Mouse (Mus musculus) Muller cell, postnatal 12 days (primary cell): ENCODE measurements around the gene Mgarp.
"Not testable (repeated sequence)": the region's sequence is repeated elsewhere in the genome, so short reads cannot be mapped to it uniquely, and the experiment has no call there.

Experiments used
- DNase-seq: peaks from one replicate; pipeline ENCODE4 v3.0.0-alpha.2; 2015; ENCODE audit errors: inconsistent ontology term

The Mgarp gene

DNA sequence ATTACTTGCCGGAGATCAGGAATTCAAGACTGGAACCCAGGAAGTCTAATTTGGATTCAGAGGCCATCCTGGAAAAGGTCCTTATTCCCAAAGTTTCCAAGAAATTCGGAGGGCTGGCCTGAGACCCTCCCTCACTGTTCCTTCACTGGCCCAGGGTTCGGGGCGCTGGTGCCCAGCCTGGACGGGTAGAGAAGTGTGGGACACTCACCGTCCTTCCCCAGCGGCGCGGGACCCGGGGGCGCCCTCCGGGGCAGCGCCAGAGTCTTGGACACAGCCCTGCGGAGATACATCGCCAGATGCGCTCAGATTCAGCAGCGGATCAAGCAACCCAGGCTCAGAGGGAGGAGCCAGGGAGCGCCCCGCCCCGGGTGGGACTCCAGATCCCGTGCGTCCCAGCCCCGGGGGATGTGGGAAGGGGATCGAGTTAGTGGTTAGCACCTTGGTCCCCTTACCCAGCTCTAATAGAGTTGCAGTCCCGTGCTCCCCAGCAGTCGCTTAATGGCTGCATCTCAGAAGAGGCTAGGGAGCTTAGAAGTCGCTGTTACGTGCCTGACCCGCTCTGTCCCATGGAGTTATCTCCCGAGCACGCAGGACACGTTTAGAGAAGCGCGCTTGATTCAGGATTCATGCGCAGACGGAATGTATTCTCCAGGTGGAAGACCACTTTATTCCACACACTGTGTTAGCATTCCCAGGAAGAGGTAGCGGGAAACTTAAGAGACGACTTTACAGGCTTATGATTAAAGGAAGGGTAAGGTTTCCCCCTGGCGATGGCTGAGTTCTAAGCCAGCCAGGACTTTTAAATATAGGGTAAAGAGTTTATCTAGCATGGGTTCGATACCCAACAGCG lies at the start of gene Mgarp:
Gene Mgarp (minus strand): TSS at position 520 of the 850 bp plus-strand sequence.
- peak; percentile 91 for DNase-seq

DNA sequence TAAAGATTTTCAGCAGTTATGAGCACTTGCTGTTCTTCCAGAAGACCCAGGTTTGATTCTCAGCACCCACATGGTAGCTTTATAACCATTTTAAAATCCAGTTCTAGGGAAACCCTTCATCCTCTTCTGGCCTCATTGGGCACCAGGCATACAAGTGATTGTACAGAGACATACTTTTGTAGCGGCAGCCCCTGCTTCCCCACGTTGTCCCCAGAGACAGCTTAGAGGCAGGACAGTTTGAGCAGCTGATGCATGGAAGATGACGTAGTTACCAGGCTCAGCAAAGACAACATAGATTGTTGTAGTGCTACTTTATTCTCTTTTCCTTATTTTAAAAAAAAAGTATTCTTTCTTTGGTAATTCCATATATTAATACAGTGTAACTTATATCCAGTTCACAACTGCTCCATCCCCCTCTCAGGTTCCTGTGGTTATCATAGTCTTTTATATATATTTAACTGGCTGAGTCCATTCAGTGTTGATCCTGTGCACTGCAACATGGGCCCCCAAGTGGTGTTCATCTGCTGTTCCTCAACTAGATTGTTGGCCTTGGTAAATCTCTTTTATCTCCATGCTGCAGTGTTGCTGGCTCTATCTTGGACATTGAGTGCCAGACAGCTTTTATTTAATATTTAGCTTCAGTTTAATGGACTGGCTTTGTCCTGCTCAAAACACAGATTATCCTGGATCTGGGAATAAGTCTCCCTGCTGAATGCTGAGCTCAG lies 38.5 kb upstream of the Mgarp start:
- DNase-seq, result no peak

DNA sequence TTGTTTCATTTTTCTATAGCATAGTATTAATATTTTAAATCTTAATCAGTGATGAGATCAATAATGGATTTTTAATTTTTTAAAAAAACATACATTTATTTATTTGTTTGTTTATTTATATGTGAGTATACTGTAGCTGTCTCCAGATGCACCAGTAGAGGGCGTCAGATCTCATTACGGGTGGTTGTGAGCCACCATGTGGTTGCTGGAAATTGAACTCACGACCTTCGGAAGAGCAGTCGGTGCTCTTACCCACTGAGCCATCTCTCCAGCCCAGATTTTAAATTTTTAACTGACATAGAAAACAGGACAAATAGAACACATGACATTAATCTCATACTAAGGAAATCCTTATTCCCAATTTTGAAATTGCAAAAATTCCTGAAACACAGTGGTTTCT lies 37.8 kb upstream of the Mgarp start:
- not testable (repeated sequence) for DNase-seq

DNA sequence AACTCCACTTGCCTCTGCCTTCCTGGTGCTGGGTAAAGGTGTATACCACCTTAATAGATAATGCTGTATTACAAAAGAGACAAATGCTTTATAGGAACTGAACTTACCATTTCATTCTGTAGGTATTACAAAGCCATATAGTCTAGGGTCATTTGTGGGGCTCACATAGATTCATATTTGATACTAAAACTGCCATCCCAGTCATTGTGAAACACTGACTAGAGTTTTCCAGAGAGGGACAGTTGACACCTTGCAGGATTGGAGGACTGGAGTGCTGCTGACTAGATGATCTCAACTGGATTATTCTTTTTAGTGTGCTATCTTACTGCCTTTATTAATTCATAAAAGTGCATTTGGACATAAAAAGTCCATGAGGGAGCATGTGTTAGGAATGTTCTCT lies 28.9 kb upstream of the Mgarp start:
- DNase-seq, result no peak

DNA sequence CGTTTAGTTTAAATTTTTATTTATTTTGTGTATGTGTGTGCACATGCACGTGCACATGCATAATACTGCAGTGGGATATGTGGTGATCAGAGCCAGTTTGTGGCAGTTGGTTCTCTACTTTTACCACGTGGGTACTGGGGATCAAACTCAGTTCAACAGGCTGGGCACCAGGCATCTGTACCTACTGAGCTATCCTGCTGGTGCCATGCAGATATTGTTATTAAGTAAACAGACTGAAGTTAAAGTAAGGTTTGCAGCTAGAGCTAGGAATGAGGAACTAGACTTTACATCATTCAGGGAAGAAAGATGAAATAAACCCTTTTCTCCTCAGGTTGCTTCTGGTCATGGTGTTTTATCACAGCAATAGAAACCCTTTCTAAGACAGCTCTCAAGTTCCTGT lies 25.4 kb upstream of the Mgarp start:
- DNase-seq, result no peak

DNA sequence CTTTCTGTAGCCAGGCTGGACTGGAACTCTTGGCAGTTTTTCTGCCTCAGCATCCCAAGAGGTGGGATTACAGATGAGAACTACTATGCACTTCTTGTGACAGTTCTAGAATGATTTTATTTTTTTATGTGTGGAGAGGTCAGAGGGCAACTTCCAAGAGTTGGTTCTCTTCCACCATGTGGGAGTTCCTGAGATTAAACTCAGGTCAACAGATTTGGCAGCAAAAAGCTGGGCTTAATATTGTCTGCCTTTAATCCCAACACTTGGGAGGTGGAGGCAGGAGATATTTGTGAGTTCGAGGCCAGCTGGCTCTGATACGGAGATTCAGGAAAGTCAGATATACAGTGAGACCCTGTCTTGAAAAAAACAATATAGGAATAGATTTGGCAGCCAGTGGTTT lies 21.4 kb upstream of the Mgarp start:
- no peak for DNase-seq

DNA sequence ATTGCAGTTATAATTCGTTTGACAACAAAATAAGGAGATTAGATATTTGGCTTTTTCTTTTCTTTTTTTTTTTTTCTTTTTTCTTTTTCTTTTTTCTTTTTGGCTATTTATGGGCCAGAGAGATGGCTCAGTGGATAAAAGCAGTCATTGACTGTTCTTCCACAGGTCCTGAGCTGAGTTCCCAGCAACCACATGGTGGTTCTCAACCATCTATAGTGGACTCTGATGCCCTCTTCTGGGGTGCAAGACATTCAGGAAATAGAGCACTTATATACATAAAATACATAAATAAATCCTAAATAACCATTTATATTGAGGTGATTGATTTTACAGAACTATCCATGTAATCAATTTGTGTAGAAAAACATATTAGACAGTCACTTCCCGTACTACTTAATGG lies 20.9 kb upstream of the Mgarp start:
- DNase-seq, result no peak

DNA sequence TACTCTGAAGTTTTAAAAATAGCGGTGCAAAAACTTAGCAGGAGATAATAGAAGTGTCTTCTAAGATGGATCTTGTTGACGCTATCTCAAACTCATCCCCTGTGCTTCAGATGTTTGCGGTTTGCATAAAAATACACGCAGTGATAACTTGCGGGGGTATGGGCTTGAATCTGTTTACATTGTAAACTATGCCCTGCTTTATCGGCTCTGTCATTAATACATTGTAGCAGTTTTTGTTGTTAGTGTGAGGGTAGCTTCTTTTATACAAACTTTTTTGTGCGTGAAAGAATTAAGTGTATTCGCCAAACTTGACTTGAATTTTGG lies 20.6 kb upstream of the Mgarp start:
- DNase-seq, result no peak

DNA sequence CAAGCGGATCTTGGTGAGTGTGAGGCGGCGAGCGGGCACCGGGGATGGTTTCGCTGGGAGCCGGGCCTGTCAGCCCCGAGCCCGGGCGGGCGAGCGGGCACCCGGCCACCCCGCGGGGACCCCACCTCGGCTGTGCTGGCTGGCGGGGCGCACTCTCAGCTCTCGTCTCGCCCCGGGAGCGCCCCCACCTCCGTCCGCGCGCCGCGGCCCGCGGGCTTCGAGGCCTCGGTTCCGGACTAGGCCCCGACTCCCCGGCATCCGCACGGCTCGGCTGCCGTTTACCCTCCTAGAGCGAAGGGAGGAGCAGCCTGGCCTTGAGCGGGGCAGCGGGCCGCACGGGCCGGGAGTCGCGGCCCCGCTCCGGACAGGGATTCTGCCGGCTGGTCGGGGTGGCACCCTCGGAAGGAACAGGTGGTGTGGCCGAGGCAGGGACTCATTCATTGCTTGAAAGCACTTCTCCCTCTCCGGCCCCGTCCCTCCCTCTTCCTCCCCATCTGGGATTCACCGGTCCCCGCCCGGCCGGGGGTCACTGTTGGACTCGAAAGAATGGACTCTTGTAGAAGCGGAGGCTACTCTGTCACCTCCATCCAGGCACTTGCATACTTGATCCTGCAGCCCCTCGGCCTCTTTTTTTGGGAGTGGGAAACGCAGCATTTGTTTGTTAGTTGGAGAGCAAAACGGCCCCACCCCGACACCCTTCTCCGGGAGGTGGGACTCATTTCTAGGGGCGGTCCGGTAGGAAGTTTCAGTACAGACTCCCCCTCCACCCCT lies 20.0 kb upstream of the Mgarp start:
- DNase-seq, result peak; percentile 76

DNA sequence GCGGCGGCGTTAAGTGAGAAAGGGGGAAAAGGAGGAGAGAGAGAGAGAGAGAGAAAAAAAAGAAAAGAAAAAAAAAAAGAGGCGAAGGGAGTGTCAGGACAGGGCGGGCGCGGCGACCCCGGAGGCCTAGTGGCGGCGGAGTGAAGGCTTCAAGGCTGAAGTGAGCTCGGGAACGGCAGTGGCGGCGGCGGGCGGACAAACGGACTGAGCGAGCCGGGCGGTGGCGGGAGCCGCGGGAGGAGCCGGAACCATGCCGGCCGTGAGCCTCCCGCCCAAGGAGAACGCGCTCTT lies 19.5 kb upstream of the Mgarp start:
- no peak for DNase-seq

DNA sequence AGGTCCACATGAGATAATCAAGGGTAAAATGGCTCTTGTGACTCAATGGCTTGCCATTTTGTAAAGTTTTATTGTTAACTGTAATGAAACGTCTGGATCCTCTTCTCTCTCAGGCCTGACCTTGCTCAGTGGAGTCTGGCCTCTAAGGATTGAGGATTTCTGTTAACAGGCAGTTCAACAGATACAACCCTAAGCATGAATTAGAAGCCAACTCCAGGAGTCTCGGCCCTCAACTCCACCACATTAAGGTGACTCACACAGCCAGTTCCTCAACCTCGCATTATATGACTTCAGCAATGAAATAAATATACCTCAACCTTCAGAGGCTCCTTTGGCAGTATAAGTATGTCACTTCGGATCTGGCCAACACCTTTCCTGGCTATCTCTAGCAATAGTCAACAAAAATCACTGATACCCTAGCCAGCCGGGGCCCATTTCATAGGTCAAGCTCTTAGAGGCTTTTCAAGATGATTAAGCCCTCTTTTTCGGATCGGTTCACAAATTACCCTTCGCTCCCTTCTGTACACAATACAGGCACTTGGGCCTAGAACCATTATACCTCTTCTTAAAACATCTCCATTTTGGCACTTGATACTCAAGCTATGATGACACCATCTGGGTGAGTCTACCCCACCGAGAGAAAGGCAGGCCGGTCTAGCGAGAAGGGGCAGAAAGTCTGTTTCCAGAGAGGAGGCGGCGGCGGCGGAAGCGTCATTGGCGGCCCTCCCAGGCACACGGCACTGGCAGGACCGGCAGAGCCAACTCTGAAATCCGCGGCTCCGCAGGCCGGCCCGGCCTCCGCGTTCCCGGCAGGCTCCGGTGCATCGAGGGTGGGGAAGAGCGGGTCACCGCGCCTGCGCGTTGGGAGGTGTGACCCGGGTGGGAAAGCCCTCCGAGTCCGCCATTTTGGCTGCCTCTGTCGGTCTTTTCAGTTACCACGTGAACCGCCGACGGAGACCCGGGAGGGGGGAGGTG lies 18.8 kb upstream of the Mgarp start, which contains the start of gene Naa15:
Gene Naa15 (plus strand): TSS at position 51 of the 975 bp plus-strand sequence.
- DNase-seq, result peak; percentile 98

DNA sequence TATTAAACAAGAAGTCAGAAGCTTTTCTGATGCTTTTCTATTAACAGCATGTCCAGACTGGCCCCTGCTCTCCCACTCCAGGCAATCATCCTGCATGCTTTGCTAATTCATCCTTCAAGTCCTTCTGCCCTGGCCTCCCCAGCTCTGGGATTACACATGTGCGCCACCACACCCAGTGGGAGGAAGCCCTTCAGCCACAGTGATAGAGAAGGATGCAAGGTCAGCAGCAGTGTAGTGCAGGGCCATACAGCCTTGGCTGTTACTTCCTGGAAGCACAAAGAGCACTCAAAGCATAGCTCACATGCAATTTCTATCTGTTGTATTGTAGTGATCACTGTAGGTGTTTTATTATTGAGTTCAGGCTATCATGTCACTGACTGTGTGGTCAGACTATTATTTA lies 16.7 kb upstream of the Mgarp start:
- no peak for DNase-seq

DNA sequence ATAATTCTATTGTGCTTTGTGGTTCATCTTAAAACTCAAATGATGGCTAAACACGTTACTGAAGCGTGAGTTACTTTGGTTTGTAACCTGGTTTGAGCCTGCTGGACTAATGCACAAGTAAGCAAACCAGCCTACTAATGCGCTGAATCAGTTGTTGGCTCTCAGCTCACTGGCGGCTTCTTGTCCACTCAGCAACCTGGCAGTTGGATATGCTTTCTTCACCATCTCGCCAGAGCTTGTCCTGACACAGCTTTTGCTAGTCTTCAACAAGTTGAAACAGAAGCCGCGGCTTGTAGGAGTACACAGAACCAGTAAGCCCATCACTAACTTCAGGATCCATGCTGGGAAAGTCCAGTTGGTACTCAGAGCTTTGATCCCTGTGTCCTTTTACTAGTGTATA lies 15.9 kb upstream of the Mgarp start:
- DNase-seq, result no peak

DNA sequence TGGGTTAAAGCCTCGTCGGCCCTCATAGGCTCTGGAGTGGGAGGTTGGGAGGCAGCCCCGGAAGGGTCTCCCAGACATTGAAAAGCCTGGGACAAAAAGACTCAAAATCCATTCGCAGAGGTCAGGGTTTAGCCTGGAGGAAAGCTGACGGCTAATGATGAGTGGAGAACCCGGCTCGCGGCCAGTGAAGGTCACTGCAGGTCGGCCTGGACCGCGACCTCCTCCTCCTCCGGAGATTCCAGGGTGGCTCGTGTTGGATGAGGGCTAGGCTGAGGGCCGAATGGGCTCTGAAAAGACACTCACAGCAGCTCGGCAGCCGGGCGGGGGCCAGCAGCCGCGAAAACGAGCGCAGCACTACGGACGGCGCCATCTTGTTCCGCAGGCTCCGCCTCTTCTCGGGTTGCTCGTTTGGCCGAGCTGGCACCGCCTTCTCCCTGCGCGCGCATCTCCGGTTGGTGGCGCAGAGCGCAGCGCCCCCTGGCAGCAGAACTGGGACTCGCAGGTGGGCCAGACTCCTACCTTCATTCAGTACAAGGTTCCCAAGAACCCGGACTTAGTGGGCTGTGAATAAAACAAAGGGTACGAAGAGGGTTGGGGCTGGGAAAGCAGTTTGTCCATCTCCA lies 12.1 kb upstream of the Mgarp start, which contains the start of gene Ndufc1:
Gene Ndufc1 (minus strand): TSS at position 428 of the 623 bp plus-strand sequence.
- DNase-seq, result peak; percentile 93

DNA sequence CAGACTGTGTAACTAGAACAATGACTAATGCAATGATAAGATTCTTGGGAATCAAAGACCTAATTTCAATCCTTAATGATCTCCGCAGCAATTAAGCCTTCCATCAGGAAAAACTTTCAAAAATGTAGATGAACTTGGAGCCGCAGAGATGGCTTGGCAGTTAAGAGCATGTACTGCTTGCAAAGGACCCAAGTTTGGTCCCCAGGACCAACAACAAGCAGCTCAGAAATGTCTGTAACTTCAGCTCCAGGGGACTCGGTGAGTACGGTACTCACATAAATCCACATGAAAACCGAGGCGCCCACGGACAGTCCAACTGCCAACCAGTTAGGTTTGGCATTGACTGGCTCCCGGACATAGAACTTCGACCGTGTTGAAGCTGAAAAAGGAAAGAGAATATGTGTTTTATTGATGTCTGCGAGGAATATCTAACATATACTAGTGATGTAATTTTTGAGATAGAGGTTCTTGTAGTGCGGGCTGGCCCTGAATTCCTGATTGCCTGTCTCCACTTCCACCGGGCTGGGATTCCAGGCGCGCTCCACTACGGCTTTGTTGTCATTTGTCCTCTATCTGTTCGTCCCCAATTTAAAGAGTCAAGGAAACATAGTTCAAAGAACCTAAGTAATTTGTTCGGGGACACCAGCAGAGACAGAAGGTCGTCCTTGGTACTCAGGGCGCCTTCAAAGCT lies 11.5 kb upstream of the Mgarp start:
- peak; percentile 45 for DNase-seq

DNA sequence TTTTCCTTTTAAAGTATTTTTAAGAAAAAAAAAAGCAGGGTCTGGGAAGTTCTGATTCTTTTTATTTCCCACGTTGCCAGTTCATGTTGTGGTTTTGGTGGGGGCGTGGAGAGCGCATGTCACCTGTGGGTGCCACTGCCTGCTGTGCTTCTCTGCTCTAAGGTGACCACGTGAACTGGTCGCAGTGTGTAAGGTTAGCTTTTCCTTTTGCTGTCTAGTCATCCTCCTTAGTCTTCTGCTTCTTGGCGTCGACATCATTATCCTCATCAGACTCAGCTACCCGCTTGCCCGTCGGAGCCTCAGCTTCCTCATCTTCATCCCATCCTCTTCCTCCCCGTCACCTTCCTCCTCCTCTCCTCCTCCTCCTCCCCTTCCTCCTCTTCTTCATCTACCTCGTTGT lies 6.1 kb upstream of the Mgarp start:
- DNase-seq, result no peak

DNA sequence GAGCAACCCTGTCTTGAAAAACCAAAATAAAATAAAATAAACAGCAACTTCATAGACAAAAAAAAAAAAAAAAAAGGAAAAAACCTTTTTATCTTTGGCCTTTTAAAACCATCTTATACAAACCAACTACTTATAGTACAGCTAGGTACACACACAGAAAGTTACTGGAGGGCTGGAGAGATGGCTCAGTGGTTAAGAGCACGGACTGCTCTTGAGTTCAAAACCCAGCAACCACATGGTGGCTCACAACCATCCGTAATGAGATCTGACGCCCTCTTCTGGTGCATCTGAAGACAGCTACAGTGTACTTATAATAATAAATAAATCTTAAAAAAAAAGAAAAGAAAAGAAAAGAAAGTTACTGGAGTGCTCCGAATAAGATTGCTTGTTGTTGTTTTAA lies 5.5 kb upstream of the Mgarp start:
- DNase-seq, result not testable (repeated sequence)

DNA sequence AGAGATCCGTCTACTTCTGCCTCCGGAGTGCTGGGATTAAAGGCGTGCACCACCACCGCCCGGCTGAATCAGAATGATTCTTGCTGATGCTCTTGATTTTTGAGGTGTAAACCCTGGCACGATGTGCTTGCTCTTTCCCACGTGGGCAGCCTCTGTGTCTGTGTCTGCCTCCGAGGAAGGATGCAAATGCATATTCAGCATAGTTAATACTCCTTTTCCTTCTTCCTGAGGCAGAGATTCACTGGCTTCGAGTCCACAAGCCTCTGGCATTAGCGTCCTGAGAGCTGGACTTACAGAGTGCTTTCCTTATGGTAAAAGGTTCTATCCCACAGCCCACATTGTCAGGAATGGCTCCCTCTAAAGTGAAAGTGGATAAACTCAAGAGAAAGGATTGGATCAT lies 4.1 kb upstream of the Mgarp start:
- no peak for DNase-seq

DNA sequence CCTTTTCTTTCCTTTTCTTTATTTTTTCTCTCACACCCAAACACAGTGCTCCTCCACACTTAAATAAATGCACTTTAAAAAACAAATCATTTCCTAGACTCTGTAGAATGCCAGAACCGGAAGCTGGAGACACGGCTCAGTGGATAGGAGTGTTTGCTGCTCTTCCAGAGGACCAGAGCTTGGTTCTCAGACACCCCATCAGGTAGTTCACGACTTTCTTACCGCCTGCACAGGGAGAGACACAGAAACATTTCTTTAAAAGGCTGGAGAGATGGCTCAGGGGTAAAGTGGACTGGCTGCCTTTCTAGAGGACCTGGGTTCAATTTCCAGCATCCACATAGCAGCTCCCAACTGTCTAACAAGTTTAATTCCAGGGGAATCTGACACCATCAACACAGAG lies 3.0 kb upstream of the Mgarp start:
- no peak for DNase-seq

DNA sequence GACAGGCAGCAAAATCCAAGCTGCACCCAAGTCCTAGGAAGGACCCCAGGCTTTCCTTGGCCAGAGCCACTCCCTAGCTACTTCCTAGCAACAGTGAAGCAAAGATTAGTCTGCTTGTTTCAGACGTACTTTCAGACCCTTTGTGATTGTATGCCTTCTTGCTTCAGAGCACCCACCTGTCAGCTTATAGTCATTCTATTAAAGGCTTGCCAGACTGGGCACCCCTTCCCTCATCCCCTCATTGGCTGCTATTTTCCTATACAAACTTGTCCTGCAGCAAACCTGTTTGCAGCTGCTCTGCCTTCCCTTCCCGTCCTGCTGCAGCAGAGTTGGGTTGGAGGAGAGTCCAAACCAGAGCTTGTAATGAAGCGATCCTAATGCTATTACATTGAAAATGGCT lies 2.1 kb upstream of the Mgarp start:
- DNase-seq, result no peak
